28 mouse cellular contexts compared by ENCODE assay signal in the genomic region with DNA sequence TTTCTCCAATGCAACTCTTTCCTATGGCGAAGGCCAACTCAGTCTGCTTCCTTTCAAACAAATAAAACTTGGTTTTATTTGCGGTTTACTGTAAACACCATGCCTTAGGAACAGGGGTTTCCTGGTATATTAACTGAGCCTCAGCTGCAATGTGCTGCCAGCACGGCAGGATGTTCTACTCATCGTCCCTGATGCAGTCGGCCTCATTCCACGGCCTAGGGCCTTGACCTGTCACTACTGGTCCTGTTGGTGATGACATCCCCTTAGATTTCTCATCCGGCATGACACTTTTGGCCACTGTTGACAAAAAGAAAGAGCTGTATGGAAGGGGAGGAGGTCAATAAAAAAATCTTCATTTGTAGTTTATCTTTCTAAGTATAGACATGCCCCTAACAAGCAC. TPM values are rescaled to one million over a fixed set of nuclear protein-coding genes. Genes with fewer than 3 reads are reported as not detected.
A peak's percentile ranks its signal among the peaks of the same experiment; 100 is the strongest.
DNase-seq lines count a peak whose midpoint lies in the region; ATAC-seq and TF ChIP-seq lines count a peak whose summit lies in the region.
"Had no signal": no experiment of that assay in that cellular context is flagged by ENCODE, and none has a peak within 500 bp of the region (broad histone marks: within the 10 kb centered on the region; RNA-seq: fewer than 3 reads in every experiment).

No protein-coding gene starts in this region.

- intact Hi-C loops in left cerebral cortex, postnatal 10 days (cut with DNase I) = no loop called here

- H3K4me1 ChIP-seq in heart, embryonic 10.5 days = peaks cover 4% of the 10 kb centered on the region; the same call in 1 of the 2 replicates
- H3K4me1 ChIP-seq in liver, postnatal 0 days (ENCODE audit: insufficient read depth) = peaks cover 10% of the 10 kb centered on the region; the same call in 1 of the 2 replicates
- H3K4me1 ChIP-seq in liver, embryonic 12.5 days = peaks cover 22% of the 10 kb centered on the region
- peaks cover 1% of the 10 kb centered on the region; the same call in 1 of the 2 replicates for H3K4me1 ChIP-seq in midbrain, embryonic 15.5 days
- H3K4me1 ChIP-seq: embryonic facial prominence, embryonic 12.5 days; hindbrain, embryonic 13.5 days; intestine, embryonic 15.5 days had no signal

- H3K9ac ChIP-seq in liver, postnatal 0 days (replicated peaks) = no peak overlapping the region
- no peak overlapping the region for H3K9ac ChIP-seq in liver, embryonic 12.5 days
- H3K9ac ChIP-seq in midbrain, embryonic 15.5 days = no peak overlapping the region
- H3K9ac ChIP-seq: embryonic facial prominence, embryonic 12.5 days; embryonic facial prominence, embryonic 15.5 days; forebrain, embryonic 12.5 days; forebrain, embryonic 15.5 days; heart, embryonic 12.5 days; heart, embryonic 15.5 days; hindbrain, embryonic 13.5 days; intestine, embryonic 15.5 days had no signal

- TF ChIP-seq EP300 in liver, postnatal 0 days (IDR thresholded peaks at IDR 0.05; ENCODE audit: low read depth) = no peak

- TF ChIP-seq CTCF in liver, postnatal 0 days (IDR thresholded peaks at IDR 0.05; ENCODE audit: low read depth) = no peak

- peak; percentile 72 for DNase-seq in heart, adult 11 months
- DNase-seq in heart, embryonic 10.5 days (ENCODE audit: low spot score) = no peak
- DNase-seq in liver, postnatal 0 days = peak; percentile 10
- peak; percentile 72 for DNase-seq in adrenal gland, postnatal 14 days
- no peak for DNase-seq in left cerebral cortex, postnatal 10 days (ENCODE audit: extremely low spot score in 1 of 2, low spot score in 2 of 2)
- DNase-seq: cerebellum, adult 11 months; cerebellum, adult 2 months; cerebellum, adult 9-11 months; cerebellum, postnatal 25 days; gastrocnemius, postnatal 36 days; heart, postnatal 10 days; heart, postnatal 36 days had no signal

- H3K4me3 ChIP-seq in heart, embryonic 10.5 days = no peak overlapping the region
- no peak overlapping the region for H3K4me3 ChIP-seq in liver, postnatal 0 days (ENCODE audit: low read depth, low read length)
- no peak overlapping the region for H3K4me3 ChIP-seq in liver, embryonic 12.5 days
- H3K4me3 ChIP-seq in midbrain, embryonic 15.5 days = no peak overlapping the region
- H3K4me3 ChIP-seq: embryonic facial prominence, embryonic 12.5 days; embryonic facial prominence, embryonic 15.5 days; forebrain, embryonic 12.5 days; forebrain, embryonic 15.5 days; heart, embryonic 12.5 days; heart, embryonic 15.5 days; hindbrain, embryonic 10.5 days; hindbrain, embryonic 13.5 days; intestine, embryonic 15.5 days had no signal

- H3K9me3 ChIP-seq in heart, embryonic 10.5 days = no peaks in the 10 kb centered on the region
- no peaks in the 10 kb centered on the region for H3K9me3 ChIP-seq in liver, postnatal 0 days (ENCODE audit: low read length)
- no peaks in the 10 kb centered on the region for H3K9me3 ChIP-seq in liver, embryonic 12.5 days (replicated peaks)
- no peaks in the 10 kb centered on the region for H3K9me3 ChIP-seq in midbrain, embryonic 15.5 days
- H3K9me3 ChIP-seq: embryonic facial prominence, embryonic 12.5 days; embryonic facial prominence, embryonic 15.5 days; forebrain, embryonic 12.5 days; forebrain, embryonic 15.5 days; heart, embryonic 12.5 days; heart, embryonic 15.5 days; hindbrain, embryonic 10.5 days; hindbrain, embryonic 13.5 days; intestine, embryonic 15.5 days had no signal

- no peak for ATAC-seq in liver, postnatal 0 days
- ATAC-seq in liver, embryonic 12.5 days = no peak
- no peak for ATAC-seq in midbrain, embryonic 15.5 days (replicated peaks)
- ATAC-seq in cerebellum, adult (ENCODE audit: insufficient number of reproducible peaks, low FRiP score, low TSS enrichment) = no peak
- ATAC-seq: activated CD4-positive, CD25-positive, alpha-beta regulatory T cell, adult 4 months; forebrain, embryonic 15.5 days; hindbrain, embryonic 16.5 days; intestine, embryonic 15.5 days had no signal

- WGBS in heart, embryonic 10.5 days = 91% methylated on average over 7 of the region's 7 CpGs
- 83% methylated on average over 7 of the region's 7 CpGs for WGBS in liver, postnatal 0 days (ENCODE audit: insufficient replicate concordance)
- WGBS in liver, embryonic 12.5 days (ENCODE audit: insufficient replicate concordance) = 86% methylated on average over 7 of the region's 7 CpGs
- 88% methylated on average over 7 of the region's 7 CpGs for WGBS in midbrain, embryonic 15.5 days

- no peak overlapping the region for H3K4me2 ChIP-seq in liver, postnatal 0 days (ENCODE audit: low read depth, low read length)
- H3K4me2 ChIP-seq in liver, embryonic 12.5 days = no peak overlapping the region
- no peak overlapping the region for H3K4me2 ChIP-seq in midbrain, embryonic 15.5 days
- H3K4me2 ChIP-seq: embryonic facial prominence, embryonic 12.5 days; embryonic facial prominence, embryonic 15.5 days; forebrain, embryonic 12.5 days; forebrain, embryonic 15.5 days; heart, embryonic 12.5 days; heart, embryonic 15.5 days; hindbrain, embryonic 13.5 days; intestine, embryonic 15.5 days had no signal

- H3K27me3 ChIP-seq in heart, embryonic 10.5 days (ENCODE audit: insufficient read depth, poor library complexity, severe bottlenecking) = no peaks in the 10 kb centered on the region
- H3K27me3 ChIP-seq in liver, postnatal 0 days (ENCODE audit: insufficient read depth, low read length) = no peaks in the 10 kb centered on the region
- no peaks in the 10 kb centered on the region for H3K27me3 ChIP-seq in liver, embryonic 12.5 days (replicated peaks)
- no peaks in the 10 kb centered on the region for H3K27me3 ChIP-seq in midbrain, embryonic 15.5 days (replicated peaks)
- H3K27me3 ChIP-seq: embryonic facial prominence, embryonic 12.5 days; embryonic facial prominence, embryonic 15.5 days; forebrain, embryonic 12.5 days; forebrain, embryonic 15.5 days; heart, embryonic 12.5 days; heart, embryonic 15.5 days; hindbrain, embryonic 13.5 days; intestine, embryonic 15.5 days had no signal

- H3K27ac ChIP-seq in heart, embryonic 10.5 days = no peak overlapping the region
- H3K27ac ChIP-seq in liver, postnatal 0 days (ENCODE audit: low read depth) = no peak overlapping the region
- H3K27ac ChIP-seq in liver, embryonic 12.5 days = no peak overlapping the region
- H3K27ac ChIP-seq in midbrain, embryonic 15.5 days = no peak overlapping the region
- H3K27ac ChIP-seq: embryonic facial prominence, embryonic 12.5 days; embryonic facial prominence, embryonic 15.5 days; forebrain, embryonic 12.5 days; forebrain, embryonic 15.5 days; heart, embryonic 15.5 days; hindbrain, embryonic 10.5 days; hindbrain, embryonic 13.5 days; intestine, embryonic 15.5 days had no signal

- peaks cover 62% of the 10 kb centered on the region for H3K36me3 ChIP-seq in heart, embryonic 10.5 days
- H3K36me3 ChIP-seq in liver, postnatal 0 days (replicated peaks; ENCODE audit: insufficient read depth, low read length) = peaks cover 62% of the 10 kb centered on the region
- H3K36me3 ChIP-seq in liver, embryonic 12.5 days = peaks cover 70% of the 10 kb centered on the region
- peaks cover 40% of the 10 kb centered on the region for H3K36me3 ChIP-seq in midbrain, embryonic 15.5 days (replicated peaks)

RNA-seq across cellular contexts. Expression of a gene that starts 4.5 kb away (rescaled TPM):
- 3.4 and 3.7 TPM in 2 replicates for polyA plus RNA-seq in heart, embryonic 10.5 days (2016; fragmentation: Nextera tagmentation; extraction: Ambion mirVana)
- 7.9 and 9.8 TPM in 2 replicates for polyA plus RNA-seq in liver, postnatal 0 days (2015; fragmentation: Nextera tagmentation; extraction: Ambion mirVana)
- 1.8 and 2.4 TPM in 2 replicates for polyA plus RNA-seq in liver, embryonic 12.5 days (2016; fragmentation: Nextera tagmentation; extraction: Ambion mirVana)
- total RNA-seq in adrenal gland, postnatal 14 days (2021) = 1.1 and 2.3 TPM in 2 replicates
- polyA plus RNA-seq in midbrain, embryonic 15.5 days (2015; fragmentation: Nextera tagmentation; extraction: Ambion mirVana) = 1.6 and 1.9 TPM in 2 replicates
- total RNA-seq in left cerebral cortex, postnatal 10 days (2021) = 1 to 10 TPM; 1.0 to 1.8 TPM
- total RNA-seq: ES-E14; gastrocnemius, adult 8-10 months; heart, postnatal 36 days had no signal

Comparison
In these comparisons a context has a peak if more than half of its experiments do, and no peak if none do; other contexts are left out.
1. DNase-seq: peak in heart, adult 11 months (single experiment), liver, postnatal 0 days (single experiment) and adrenal gland, postnatal 14 days (single experiment); none in heart, embryonic 10.5 days (single experiment) and left cerebral cortex, postnatal 10 days (0 of 2).